9 mouse cellular contexts compared by ENCODE assay signal in genomic region chr17:70850233-70850995, GRCm38 (mm10). TPM values are rescaled to one million over a fixed set of nuclear protein-coding genes. Genes with fewer than 3 reads are reported as not detected.
DNase-seq lines count a peak whose midpoint lies in the region; ATAC-seq and TF ChIP-seq lines count a peak whose summit lies in the region.
"Had no signal": no experiment of that assay in that cellular context is flagged by ENCODE, and none has a peak within 500 bp of the region (broad histone marks: within the 10 kb centered on the region; RNA-seq: fewer than 3 reads in every experiment).

No protein-coding gene starts in this region.

- H3K27ac ChIP-seq in hindbrain, embryonic 14.5 days, result peak overlapping the region; percentile 88
- H3K27ac ChIP-seq in liver, embryonic 13.5 days, result peak overlapping the region; percentile 77

- DNase-seq in cerebellum, adult 11-12 months, result peak; percentile 23
- no peak for DNase-seq in cerebellum, adult 9-11 months
- DNase-seq in brain, embryonic 14.5 days (ENCODE audit: low read depth), result peak; percentile 85
- peak; percentile 61 for DNase-seq in forelimb bud, embryonic 11.5 days (ENCODE audit: low read depth, low spot score)
- DNase-seq in hindbrain, embryonic 14.5 days (ENCODE audit: low spot score), result peak; percentile 59
- peak; percentile 17 for DNase-seq in liver, embryonic 13.5 days
- peak; percentile 60 to 67 for DNase-seq in natural killer cell, adult 2 months (ENCODE audit: low spot score in 2 of 2)
- DNase-seq in thymus, postnatal 0 days (ENCODE audit: low spot score), result peak; percentile 60

- under 1% methylated on average over 40 of the region's 40 CpGs for WGBS in hindbrain, embryonic 14.5 days
- under 1% methylated on average over 40 of the region's 40 CpGs for WGBS in liver, embryonic 13.5 days (ENCODE audit: insufficient replicate concordance)

- no peaks in the 10 kb centered on the region for H3K36me3 ChIP-seq in hindbrain, embryonic 14.5 days (replicated peaks; ENCODE audit: control insufficient read depth, insufficient read depth)
- no peaks in the 10 kb centered on the region for H3K36me3 ChIP-seq in liver, embryonic 13.5 days

- H3K4me3 ChIP-seq in hindbrain, embryonic 14.5 days (replicated peaks; ENCODE audit: low read length), result peak overlapping the region; percentile 60
- H3K4me3 ChIP-seq in liver, embryonic 13.5 days (replicated peaks), result peak overlapping the region; percentile 67

- TF ChIP-seq CTCF in brain, embryonic 14.5 days (IDR thresholded peaks at IDR 0.05; ENCODE audit: borderline replicate concordance, extremely low read depth, insufficient read depth, insufficient read length), result no peak

- H3K4me2 ChIP-seq in hindbrain, embryonic 14.5 days (replicated peaks), result peak overlapping the region; percentile 99
- H3K4me2 ChIP-seq in liver, embryonic 13.5 days, result peak overlapping the region; percentile 83

- H3K27me3 ChIP-seq in hindbrain, embryonic 14.5 days (ENCODE audit: control insufficient read depth, insufficient read depth, low read length), result peaks cover 51% of the 10 kb centered on the region
- peaks cover 57% of the 10 kb centered on the region for H3K27me3 ChIP-seq in liver, embryonic 13.5 days
- H3K27me3 ChIP-seq: Patski had no signal

- no peaks in the 10 kb centered on the region for H3K9me3 ChIP-seq in hindbrain, embryonic 14.5 days (ENCODE audit: control insufficient read depth, low read length)
- H3K9me3 ChIP-seq in liver, embryonic 13.5 days (replicated peaks), result no peaks in the 10 kb centered on the region

- peaks cover 36% of the 10 kb centered on the region; the same call in 1 of the 2 replicates for H3K4me1 ChIP-seq in hindbrain, embryonic 14.5 days (replicated peaks; ENCODE audit: control insufficient read depth, insufficient read depth, low read length)
- H3K4me1 ChIP-seq in liver, embryonic 13.5 days (replicated peaks), result peaks cover 38% of the 10 kb centered on the region

- no peak for TF ChIP-seq POLR2A in brain, embryonic 14.5 days (IDR thresholded peaks at IDR 0.05; ENCODE audit: borderline replicate concordance, extremely low read depth, insufficient read depth, insufficient read length, poor library complexity, severe bottlenecking)

- peak; percentile 19; the same call in 1 of the 2 replicates for ATAC-seq in hindbrain, embryonic 14.5 days (ENCODE audit: low FRiP score)
- peak; percentile 21 for ATAC-seq in liver, embryonic 13.5 days (ENCODE audit: low read depth)

- peak overlapping the region; percentile 63 for H3K9ac ChIP-seq in hindbrain, embryonic 14.5 days
- peak overlapping the region; percentile 74 for H3K9ac ChIP-seq in liver, embryonic 13.5 days

RNA-seq across cellular contexts. Expression of gene Tgif1, which starts 2.9 kb away (rescaled TPM):
- polyA plus RNA-seq in brain, embryonic 14.5 days (2012; rRNA removed), result 17.2 and 19.2 TPM in 2 replicates
- polyA plus RNA-seq in hindbrain, embryonic 14.5 days (2014; fragmentation: Nextera tagmentation; extraction: Ambion mirVana), result 11.8 and 12.0 TPM in 2 replicates
- 8.9 and 10.1 TPM in 2 replicates for polyA plus RNA-seq in liver, embryonic 13.5 days (2015; fragmentation: Nextera tagmentation; extraction: Ambion mirVana)
- polyA plus RNA-seq in thymus, postnatal 0 days (2015; fragmentation: Nextera tagmentation; extraction: Ambion mirVana), result 36.4 and 37.8 TPM in 2 replicates
